Mouse (Mus musculus) forebrain, embryonic 10.5 days (tissue): ENCODE data around the gene Gpr83. TPM values are rescaled to one million over a fixed set of nuclear protein-coding genes. Genes with fewer than 3 reads are reported as not detected.
A peak's percentile ranks its signal among the peaks of the same experiment; 100 is the strongest.

Experiments
- DNase-seq: peaks from one replicate; pipeline ENCODE4 v3.0.0-alpha.2; 2017; ENCODE audit warnings: low spot score; ENCODE audit errors: extremely low spot score
- H3K27ac ChIP-seq: fragments of 300-500 bp; sonication (generic); 2 replicates; pipeline ENCODE4 v1.5.1; 2016; ENCODE audit warnings: mild to moderate bottlenecking
- H3K27me3 ChIP-seq: fragments of 300-500 bp; sonication (generic); 2 replicates; pipeline ENCODE4 v1.6.1; 2016; ENCODE audit warnings: mild to moderate bottlenecking; ENCODE audit not compliant: poor library complexity, severe bottlenecking
- H3K36me3 ChIP-seq: fragments of 300-500 bp; sonication (generic); replicated peaks from 2 replicates; pipeline ENCODE4 v1.6.1; 2016; ENCODE audit warnings: mild to moderate bottlenecking, moderate library complexity
- H3K4me1 ChIP-seq: fragments of 300-500 bp; sonication (generic); 2 replicates; pipeline ENCODE4 v1.6.1; 2016
- H3K4me3 ChIP-seq: fragments of 300-500 bp; sonication (generic); 2 replicates; pipeline ENCODE4 v1.5.1; 2016; ENCODE audit warnings: mild to moderate bottlenecking, moderate library complexity
- H3K9me3 ChIP-seq: fragments of 300-500 bp; sonication (generic); 2 replicates; pipeline ENCODE4 v1.6.1; 2016; ENCODE audit warnings: mild to moderate bottlenecking, moderate library complexity
- WGBS: fragments of 180-500 bp; shearing (Covaris S2); methylation state at CpG from one replicate; pipeline ENCODE4 v1.1.7; 2016; 5-methylcytosine and 5-hydroxymethylcytosine counted together
- polyA plus RNA-seq: library from polyadenylated mRNA; unstranded; fragments of >200 nt; fragmentation: Nextera tagmentation; extraction: Ambion mirVana; gene quantifications from 2 replicates; pipeline ENCODE4 v1.2.1, GENCODE M21; 2016

The Gpr83 gene
- polyA plus RNA-seq, 1 experiment from 2014 or later, result 0.30 TPM

DNA sequence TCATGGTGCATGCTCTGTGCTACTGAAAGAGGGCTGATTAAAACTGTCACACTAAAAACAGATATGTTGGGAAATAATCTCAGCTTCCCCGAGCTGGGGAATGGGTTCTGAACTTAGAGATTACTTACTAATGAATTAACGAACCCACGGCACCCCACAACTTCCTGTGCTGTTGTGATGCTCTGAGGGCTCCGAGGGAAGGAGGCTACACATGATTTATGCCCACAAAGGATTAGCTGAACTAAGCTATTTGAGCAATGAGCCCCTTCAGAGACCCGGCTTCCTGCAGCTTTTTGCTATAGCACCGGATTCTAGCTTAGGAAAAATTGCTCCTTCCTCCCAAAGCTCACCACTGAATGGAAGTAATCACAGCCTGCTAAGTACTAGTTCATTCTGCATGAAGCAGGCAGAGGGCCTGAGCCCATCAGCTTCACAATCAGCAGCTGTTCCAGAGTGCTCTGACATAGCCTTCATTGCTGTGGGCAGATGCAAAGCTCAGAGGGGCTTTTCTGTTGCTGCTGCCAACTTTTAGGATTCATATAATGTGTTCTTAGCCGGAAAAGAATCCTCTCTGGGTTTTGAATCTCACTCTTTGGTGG lies 35.3 kb downstream of the Gpr83 start:
- Histone ChIP-seq H3K4me3 (no peak overlapping the region), H3K27me3 (no peaks in the 10 kb centered on the region), H3K9me3 (no peaks in the 10 kb centered on the region), H3K36me3 (no peaks in the 10 kb centered on the region), H3K27ac (no peak overlapping the region), H3K4me1 (peaks cover 8% of the 10 kb centered on the region; the same call in 1 of the 2 replicates)
- WGBS, result 69% methylated on average over 7 of the region's 7 CpGs
- DNase-seq, result no peak

DNA sequence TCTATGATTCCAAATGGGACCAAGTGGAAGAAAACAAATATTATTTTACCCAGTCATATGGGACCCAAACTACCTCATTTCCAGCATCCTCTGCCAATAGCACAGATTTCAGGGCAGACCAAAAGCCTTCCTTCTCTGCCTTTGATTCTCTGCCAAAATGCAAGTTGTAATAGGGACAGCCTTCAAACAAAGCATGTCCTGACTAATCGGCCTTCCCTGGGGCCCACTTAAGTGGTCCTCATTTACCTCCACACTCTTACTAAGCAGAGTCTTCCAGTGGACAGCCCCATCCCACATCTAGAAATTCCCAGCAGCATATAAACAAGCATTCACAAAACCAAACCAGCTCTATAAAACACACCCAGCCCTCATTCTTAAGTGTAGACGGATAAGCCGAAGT lies 37.1 kb downstream of the Gpr83 start:
- no peaks in the 10 kb centered on the region for H3K27me3 ChIP-seq
- no peak for DNase-seq
- no peaks in the 10 kb centered on the region for H3K36me3 ChIP-seq
- no peak overlapping the region for H3K27ac ChIP-seq
- no peaks in the 10 kb centered on the region for H3K9me3 ChIP-seq
- no peak overlapping the region for H3K4me3 ChIP-seq
- 84% methylated on average over 3 of the region's 3 CpGs for WGBS
- no peaks in the 10 kb centered on the region for H3K4me1 ChIP-seq

DNA sequence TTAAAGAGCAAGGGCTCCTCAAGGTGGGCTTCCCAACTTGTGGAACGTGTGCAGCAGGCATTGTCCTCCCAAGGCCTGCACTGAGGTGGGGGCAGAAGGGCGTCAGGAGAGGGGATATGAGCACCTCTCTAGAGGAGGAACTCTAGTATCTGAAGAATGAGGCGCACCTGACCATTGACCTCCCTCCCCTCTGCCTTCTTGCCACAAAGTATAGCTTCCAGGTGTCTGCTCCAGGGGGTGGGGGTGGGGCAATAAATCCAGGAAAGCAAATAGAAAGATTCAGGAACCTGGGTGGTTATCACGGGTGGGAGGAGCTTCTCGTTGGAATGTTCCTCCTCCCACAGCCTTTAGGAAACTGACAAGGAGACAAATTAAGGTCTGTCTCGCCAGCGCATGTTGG lies 41.7 kb downstream of the Gpr83 start:
- H3K4me1 ChIP-seq, result peaks cover 25% of the 10 kb centered on the region
- H3K4me3 ChIP-seq, result no peak overlapping the region
- no peaks in the 10 kb centered on the region; the same call in 1 of the 2 replicates for H3K27me3 ChIP-seq
- 86% methylated on average over 7 of the region's 7 CpGs for WGBS
- no peak for DNase-seq
- no peaks in the 10 kb centered on the region for H3K9me3 ChIP-seq
- H3K36me3 ChIP-seq, result no peaks in the 10 kb centered on the region
- no peak overlapping the region for H3K27ac ChIP-seq

DNA sequence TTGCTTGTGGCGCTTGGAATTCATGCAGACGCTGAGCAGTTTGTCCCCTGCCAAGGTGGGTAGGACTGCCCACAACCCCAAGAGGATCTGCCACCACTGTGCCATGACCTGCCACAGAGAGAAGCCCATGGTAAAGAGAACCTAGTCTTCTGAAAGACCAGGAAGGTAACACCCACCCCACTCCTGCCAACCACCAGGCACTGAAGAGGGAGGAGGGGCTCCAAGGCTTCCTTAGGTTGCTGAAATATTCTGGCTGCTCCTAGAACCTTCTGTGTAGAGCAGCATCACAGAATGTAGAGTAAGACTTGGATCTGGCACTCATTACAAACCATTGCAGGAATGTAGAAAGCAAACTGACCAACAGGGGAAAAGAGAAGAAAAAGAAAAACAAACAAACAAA lies 42.4 kb downstream of the Gpr83 start:
- no peaks in the 10 kb centered on the region; the same call in 1 of the 2 replicates for H3K27me3 ChIP-seq
- no peak for DNase-seq
- 97% methylated on average over 2 of the region's 2 CpGs for WGBS
- H3K4me1 ChIP-seq, result peaks cover 25% of the 10 kb centered on the region
- no peaks in the 10 kb centered on the region for H3K9me3 ChIP-seq
- H3K27ac ChIP-seq, result no peak overlapping the region
- no peaks in the 10 kb centered on the region for H3K36me3 ChIP-seq
- no peak overlapping the region for H3K4me3 ChIP-seq

DNA sequence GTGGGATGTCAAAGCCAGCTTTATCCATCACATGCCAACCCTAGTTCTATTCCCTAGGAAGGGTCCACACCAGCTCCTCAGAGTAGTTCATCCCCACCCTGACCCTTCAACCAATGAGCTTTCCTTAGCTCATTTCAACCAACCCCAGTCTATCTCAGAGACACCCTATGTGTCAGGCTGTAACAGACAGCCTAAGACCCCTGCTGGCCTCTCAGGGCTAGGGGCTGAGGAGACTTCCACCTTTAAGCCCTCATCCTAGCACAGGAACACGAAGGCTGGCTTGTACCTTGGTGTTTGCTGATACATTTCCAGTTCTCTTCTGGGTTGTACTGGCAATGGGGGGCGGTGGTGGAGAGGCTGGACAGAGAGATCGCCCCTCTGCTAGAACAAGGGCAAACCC lies 43.0 kb downstream of the Gpr83 start:
- H3K27ac ChIP-seq, result 0 out of 2 replicates have a peak overlapping the region, but pooled peaks have one; percentile 15
- no peak overlapping the region for H3K4me3 ChIP-seq
- H3K36me3 ChIP-seq, result no peaks in the 10 kb centered on the region
- no peaks in the 10 kb centered on the region; the same call in 1 of the 2 replicates for H3K27me3 ChIP-seq
- peaks cover 29% of the 10 kb centered on the region for H3K4me1 ChIP-seq
- WGBS, result 83% methylated on average over 3 of the region's 3 CpGs
- DNase-seq, result no peak
- H3K9me3 ChIP-seq, result no peaks in the 10 kb centered on the region

DNA sequence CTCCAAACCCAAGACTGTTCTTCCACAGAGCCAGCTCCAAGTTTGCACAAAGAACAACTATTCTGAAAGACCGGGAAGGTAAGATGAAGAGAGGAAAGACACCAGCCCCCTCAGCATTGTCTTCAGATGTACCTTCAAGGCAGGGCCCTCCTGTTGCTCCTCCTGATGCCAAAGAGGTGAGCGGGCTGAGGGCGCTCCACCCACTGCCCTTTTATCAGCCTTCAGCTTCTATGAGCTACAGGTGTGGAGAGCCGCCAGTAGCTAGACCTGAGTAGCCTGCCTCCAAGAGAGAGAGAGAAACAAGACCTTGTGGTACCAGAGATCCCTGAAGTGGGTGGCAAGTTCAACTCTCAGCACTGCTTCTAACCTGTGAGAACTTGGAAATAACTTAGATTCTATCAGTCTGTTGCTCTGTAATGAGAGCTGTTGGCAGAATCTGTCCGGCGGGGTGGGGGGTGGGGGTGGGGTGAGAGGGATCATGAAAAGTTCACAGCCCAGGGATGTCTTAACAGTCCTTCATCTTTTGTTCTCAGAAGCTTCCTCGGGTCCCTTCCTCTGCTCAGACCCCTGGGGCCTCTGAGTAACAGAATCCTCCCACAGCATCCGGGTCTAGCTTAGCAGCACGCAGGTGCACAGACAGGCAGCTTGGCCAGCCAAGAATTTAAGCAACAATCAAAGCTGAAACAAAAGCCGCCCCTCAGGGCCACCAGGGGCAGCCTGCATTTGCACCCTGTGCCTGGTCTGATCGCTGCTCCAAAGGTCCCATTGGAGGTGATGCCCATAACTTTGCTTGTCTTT lies 43.8 kb downstream of the Gpr83 start, which contains the start of gene Izumo1r:
Izumo1r (minus strand) TSS at position 369 of the 798 bp plus-strand sequence.
- peak; percentile 23 for DNase-seq
- no peaks in the 10 kb centered on the region; the same call in 1 of the 2 replicates for H3K27me3 ChIP-seq
- WGBS, result 37% methylated on average over 11 of the region's 11 CpGs
- H3K27ac ChIP-seq, result 0 out of 2 replicates have a peak within 1 kb of the TSS, but pooled peaks have one; percentile 44
- H3K4me1 ChIP-seq, result peaks cover 29% of the 10 kb centered on the region
- no peaks in the 10 kb centered on the region for H3K9me3 ChIP-seq
- H3K36me3 ChIP-seq, result no peaks in the 10 kb centered on the region
- H3K4me3 ChIP-seq, result no peak within 1 kb of the TSS

DNA sequence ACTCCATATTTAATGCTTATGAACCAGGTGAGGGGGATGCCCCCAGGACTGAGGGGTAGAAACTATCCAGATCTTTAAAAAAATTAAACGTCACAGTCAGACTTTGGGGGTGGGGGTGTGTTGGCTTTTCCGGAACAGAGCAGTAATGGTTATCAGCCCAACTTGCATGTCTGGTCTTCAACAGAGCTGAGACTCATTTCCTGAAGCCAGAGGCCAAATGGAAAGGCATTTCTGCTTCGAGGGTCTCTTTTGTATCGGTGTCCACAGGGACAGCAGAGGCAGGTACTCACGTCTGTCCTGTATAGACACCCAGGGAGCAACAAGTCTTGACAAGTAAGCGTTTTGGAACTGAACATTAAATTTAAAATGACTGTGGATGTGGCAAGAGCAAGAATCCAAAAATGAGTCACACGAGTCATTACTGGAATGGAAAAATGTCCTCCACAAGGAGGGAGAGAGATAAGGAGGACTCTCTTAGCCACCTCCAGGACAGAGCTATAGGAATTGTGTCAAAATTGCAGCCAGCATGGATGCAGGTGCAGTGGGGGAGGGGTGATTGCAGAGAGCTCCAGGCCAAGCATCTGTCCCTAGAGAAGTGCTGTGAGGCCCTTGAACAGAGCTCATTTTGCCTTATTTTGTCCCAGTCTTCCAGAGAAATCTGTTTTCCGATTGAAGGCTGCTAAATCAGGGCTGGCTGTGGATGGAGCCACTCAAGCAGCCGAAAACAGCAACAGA lies 44.9 kb downstream of the Gpr83 start:
- DNase-seq, result no peak
- no peaks in the 10 kb centered on the region for H3K9me3 ChIP-seq
- H3K27me3 ChIP-seq, result no peaks in the 10 kb centered on the region; the same call in 1 of the 2 replicates
- 49% methylated on average over 9 of the region's 9 CpGs for WGBS
- H3K4me3 ChIP-seq, result no peak overlapping the region
- H3K36me3 ChIP-seq, result no peaks in the 10 kb centered on the region
- H3K27ac ChIP-seq, result no peak overlapping the region
- peaks cover 30% of the 10 kb centered on the region for H3K4me1 ChIP-seq

DNA sequence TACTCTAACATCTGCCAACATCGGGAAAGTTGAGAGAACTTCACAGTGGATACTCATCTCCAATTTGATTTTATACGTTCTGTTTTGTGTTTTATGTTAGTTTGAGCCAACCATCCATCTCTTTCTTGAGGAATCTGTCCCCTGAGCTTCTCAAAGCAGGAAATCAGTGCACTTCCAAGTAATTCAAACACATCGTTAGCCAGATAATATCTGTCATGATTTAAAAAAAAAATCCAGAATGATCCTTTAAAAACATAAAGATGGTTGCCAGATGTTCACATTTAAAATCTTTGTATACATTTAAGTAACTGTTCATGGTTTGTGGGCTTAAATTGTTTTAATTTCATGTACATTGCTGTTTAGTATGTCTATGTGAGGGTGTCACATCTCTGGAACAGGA lies 45.9 kb downstream of the Gpr83 start:
- no peak for DNase-seq
- H3K27me3 ChIP-seq, result no peaks in the 10 kb centered on the region; the same call in 1 of the 2 replicates
- H3K36me3 ChIP-seq, result no peaks in the 10 kb centered on the region
- H3K9me3 ChIP-seq, result no peaks in the 10 kb centered on the region
- 86% methylated on average over 3 of the region's 3 CpGs for WGBS
- peaks cover 38% of the 10 kb centered on the region for H3K4me1 ChIP-seq
- no peak overlapping the region for H3K4me3 ChIP-seq
- no peak overlapping the region for H3K27ac ChIP-seq

DNA sequence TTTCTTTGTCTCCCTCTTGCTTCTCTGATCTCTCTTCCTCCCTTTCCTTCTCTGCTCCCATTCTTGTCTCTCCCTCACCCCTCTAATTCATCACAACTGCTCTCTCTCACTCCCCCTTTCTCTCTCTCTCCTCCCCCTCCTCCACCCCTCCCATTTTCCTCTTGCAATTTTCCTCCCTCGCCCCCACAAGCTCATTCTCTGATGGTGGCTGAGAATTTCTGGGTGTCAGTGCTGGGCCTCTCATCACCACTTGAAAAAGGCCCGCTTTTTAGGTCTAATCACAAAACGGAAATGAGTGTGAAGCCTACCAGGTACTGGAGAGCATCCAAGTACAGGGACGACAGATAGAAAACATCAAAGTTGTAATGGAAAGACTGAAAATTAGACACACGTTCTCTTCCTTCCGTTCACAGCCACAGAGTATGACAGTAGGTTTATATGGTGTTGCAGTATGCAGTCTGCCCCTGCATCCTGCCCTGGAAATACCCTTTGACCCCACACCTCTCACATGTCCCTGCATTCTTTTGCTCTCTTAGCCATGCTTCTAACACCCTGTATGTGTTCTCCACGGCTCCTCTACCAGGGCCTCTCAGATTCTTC lies 47.9 kb downstream of the Gpr83 start:
- Histone ChIP-seq H3K27ac (no peak overlapping the region), H3K9me3 (no peaks in the 10 kb centered on the region), H3K4me1 (peaks cover 38% of the 10 kb centered on the region), H3K4me3 (no peak overlapping the region), H3K27me3 (no peaks in the 10 kb centered on the region; the same call in 1 of the 2 replicates), H3K36me3 (no peaks in the 10 kb centered on the region)
- DNase-seq, result no peak
- 76% methylated on average over 7 of the region's 7 CpGs for WGBS

DNA sequence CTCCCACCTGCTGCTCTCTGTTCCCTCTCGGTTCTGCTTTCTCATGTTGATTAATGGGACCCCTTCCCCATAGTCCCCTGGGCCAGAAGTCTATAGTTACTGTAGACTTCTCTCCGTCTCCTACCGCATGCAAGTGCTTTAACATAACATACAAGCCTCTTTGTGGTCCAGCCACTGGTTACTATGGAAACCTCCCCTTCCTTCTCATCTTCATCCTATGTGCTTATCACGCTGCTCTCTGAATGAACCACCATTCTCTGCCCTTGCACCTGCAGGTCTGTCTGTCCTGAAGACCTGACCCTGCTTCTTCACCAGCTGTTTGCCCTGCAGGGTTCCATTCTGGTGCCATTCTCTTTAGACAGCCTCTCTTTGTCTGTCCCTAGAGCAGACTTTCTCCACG lies 50.0 kb downstream of the Gpr83 start:
- no peak overlapping the region for H3K27ac ChIP-seq
- no peaks in the 10 kb centered on the region for H3K36me3 ChIP-seq
- DNase-seq, result no peak
- H3K9me3 ChIP-seq, result no peaks in the 10 kb centered on the region
- no peak overlapping the region for H3K4me3 ChIP-seq
- no peaks in the 10 kb centered on the region for H3K27me3 ChIP-seq
- 42% methylated on average over 5 of the region's 5 CpGs for WGBS
- peaks cover 20% of the 10 kb centered on the region for H3K4me1 ChIP-seq

DNA sequence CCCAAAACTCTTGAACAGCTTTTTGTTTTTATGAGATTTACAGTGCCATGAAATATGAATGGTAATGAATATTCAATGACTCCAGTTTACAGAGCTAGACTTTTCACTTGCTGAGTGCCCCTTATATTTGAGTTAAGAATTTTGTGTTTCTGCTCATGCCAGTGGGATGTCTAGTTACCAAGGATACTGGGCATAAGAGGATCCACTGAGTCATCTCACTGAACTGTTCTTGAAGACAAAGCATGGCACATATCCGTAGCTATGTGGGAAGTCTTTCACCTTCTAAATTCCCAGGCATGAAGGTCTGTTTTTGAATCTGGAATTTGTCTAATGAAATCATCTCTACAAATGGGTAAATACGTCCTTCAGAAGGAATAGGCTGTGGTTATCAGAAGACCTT lies 52.0 kb downstream of the Gpr83 start:
- no peaks in the 10 kb centered on the region for H3K36me3 ChIP-seq
- no peak for DNase-seq
- no peak overlapping the region for H3K27ac ChIP-seq
- H3K27me3 ChIP-seq, result no peaks in the 10 kb centered on the region
- WGBS, result 88% methylated on average over 2 of the region's 2 CpGs
- H3K4me1 ChIP-seq, result peaks cover 13% of the 10 kb centered on the region
- H3K9me3 ChIP-seq, result no peaks in the 10 kb centered on the region
- no peak overlapping the region for H3K4me3 ChIP-seq

DNA sequence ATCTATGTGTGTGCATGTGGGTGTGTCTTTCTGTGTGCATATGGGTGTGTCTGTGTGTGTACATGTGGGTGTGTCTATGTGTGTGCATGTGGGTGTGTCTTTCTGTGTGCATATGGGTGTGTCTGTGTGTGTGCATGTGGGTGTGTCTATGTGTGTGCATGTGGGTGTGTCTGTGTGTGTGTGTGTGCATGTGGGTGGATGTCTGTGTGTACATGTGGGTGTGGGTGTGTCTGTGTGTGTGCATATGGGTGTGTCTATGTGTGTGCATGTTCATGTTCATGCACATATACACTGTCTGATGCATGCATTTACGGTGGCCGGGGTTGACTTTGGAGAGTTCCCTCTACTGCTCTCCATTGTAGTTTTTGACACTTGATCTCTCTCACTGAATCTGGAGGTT lies 57.7 kb downstream of the Gpr83 start:
- Histone ChIP-seq H3K9me3 (no peaks in the 10 kb centered on the region), H3K27me3 (no peaks in the 10 kb centered on the region), H3K36me3 (no peaks in the 10 kb centered on the region), H3K4me1 (peaks cover 6% of the 10 kb centered on the region), H3K27ac (no peak overlapping the region), H3K4me3 (no peak overlapping the region)
- no peak for DNase-seq
- WGBS, result 91% methylated on average over 2 of the region's 2 CpGs
